Mouse (Mus musculus) hindbrain, embryonic 11.5 days (tissue): Measurements from ENCODE around the gene Gnb4. TPM values are rescaled to one million over a fixed set of nuclear protein-coding genes. Genes with fewer than 3 reads are reported as not detected.

Experiments
- ATAC-seq: fragments of 200-750 bp; cut with Nextera tagmentation; 2 replicates; pipeline ENCODE4 v1.8.0; 2017; ENCODE audit warnings: mild to moderate bottlenecking, moderate TSS enrichment, moderate library complexity; ENCODE audit not compliant: low FRiP score
- DNase-seq: peaks from one replicate; pipeline ENCODE4 v3.0.0-alpha.2; 2015; ENCODE audit warnings: low spot score
- H3K27ac ChIP-seq: fragments of 300-500 bp; sonication (generic); 2 replicates; pipeline ENCODE4 v1.5.1; 2014; ENCODE audit warnings: mild to moderate bottlenecking, low read depth, low read length
- H3K27me3 ChIP-seq: fragments of 300-500 bp; sonication (generic); 2 replicates; pipeline ENCODE4 v1.6.1; 2014; ENCODE audit warnings: mild to moderate bottlenecking, low read length, moderate library complexity, mixed read lengths; ENCODE audit not compliant: control insufficient read depth, insufficient read depth
- H3K36me3 ChIP-seq: fragments of 300-500 bp; sonication (generic); 2 replicates; pipeline ENCODE4 v1.6.1; 2014; ENCODE audit warnings: mild to moderate bottlenecking, low read length, moderate library complexity, mixed read lengths; ENCODE audit not compliant: control insufficient read depth, insufficient read depth
- H3K4me1 ChIP-seq: fragments of 300-500 bp; sonication (generic); replicated peaks from 2 replicates; pipeline ENCODE4 v1.6.1; 2014; ENCODE audit warnings: low read length, mixed read lengths; ENCODE audit not compliant: control insufficient read depth, insufficient read depth
- H3K4me2 ChIP-seq: fragments of 300-500 bp; sonication (generic); replicated peaks from 2 replicates; pipeline ENCODE4 v1.6.1; 2014; ENCODE audit warnings: mild to moderate bottlenecking, low read depth, low read length
- H3K4me3 ChIP-seq: fragments of 300-500 bp; sonication (generic); 2 replicates; pipeline ENCODE4 v1.5.1; 2014; ENCODE audit warnings: low read depth, low read length
- H3K9ac ChIP-seq: fragments of 300-500 bp; sonication (generic); 2 replicates; pipeline ENCODE4 v1.6.1; 2014; ENCODE audit warnings: low read depth, low read length
- H3K9me3 ChIP-seq: fragments of 300-500 bp; sonication (generic); 2 replicates; pipeline ENCODE4 v1.6.1; 2016; ENCODE audit warnings: low read length; ENCODE audit not compliant: control insufficient read depth
- WGBS: fragments of 180-500 bp; shearing (Covaris S2); extraction: QIAGEN DNeasy Blood & Tissue Kit; methylation state at CpG from one replicate; pipeline ENCODE4 v1.1.7; 2014; 5-methylcytosine and 5-hydroxymethylcytosine counted together
- polyA plus RNA-seq: library from polyadenylated mRNA; unstranded; fragments of >200 nt; fragmentation: Nextera tagmentation; extraction: Ambion mirVana; gene quantifications from 2 replicates; pipeline ENCODE4 v1.2.1, GENCODE M21; 2014

Gene Gnb4
- polyA plus RNA-seq, 1 experiment from 2014 or later = 56.2 TPM

DNA sequence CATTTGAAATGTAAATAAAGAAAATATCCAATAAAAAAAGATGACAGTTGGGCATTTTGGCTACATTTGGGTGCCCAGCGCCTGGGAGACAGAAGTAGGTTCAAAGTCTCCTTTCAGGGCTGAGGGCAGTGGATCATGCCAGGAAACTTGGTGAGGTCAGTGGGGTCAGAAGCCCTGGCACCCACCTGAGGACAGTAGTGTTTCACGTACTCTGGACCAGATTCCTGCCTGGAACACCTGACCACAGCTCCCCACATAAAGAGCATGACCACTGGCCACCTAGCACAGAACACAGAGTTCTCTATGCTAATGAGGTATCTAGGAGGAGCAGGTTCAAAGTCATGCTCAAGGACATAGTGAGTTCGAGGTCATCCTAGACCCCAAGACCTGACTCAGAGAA lies 41.2 kb downstream of the Gnb4 start:
- Histone ChIP-seq H3K27me3 (no peaks in the 10 kb centered on the region), H3K4me3 (no peak overlapping the region), H3K9ac (no peak overlapping the region), H3K9me3 (no peaks in the 10 kb centered on the region), H3K4me2 (no peak overlapping the region), H3K27ac (no peak overlapping the region), H3K4me1 (no peaks in the 10 kb centered on the region), H3K36me3 (no peaks in the 10 kb centered on the region)
- ATAC-seq (no peak), DNase-seq (no peak)
- WGBS = 95% methylated on average over 3 of the region's 3 CpGs

DNA sequence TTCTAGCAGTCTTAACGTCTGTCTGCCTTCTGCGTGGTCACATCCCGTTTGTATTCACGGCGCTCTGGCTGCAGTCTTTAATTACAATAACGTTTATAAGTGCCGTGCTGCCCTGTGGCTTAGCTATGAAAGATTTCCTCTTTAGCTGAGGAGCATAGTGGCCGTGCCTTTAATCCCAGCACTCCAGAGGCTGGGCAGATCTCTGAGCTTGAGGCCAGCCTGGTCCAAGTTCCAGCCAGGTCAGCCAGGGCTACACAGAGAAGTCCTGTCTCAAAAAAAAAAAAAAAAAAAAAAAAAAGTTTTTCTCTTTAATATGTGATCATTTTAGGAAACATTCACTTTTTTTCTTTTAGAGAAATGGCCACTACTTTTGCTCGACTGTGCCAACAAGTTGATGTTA lies 42.5 kb downstream of the Gnb4 start:
- ATAC-seq (no peak), DNase-seq (no peak)
- H3K4me2 ChIP-seq = no peak overlapping the region
- no peak overlapping the region for H3K9ac ChIP-seq
- H3K4me3 ChIP-seq = no peak overlapping the region
- H3K9me3 ChIP-seq = no peaks in the 10 kb centered on the region
- H3K4me1 ChIP-seq = no peaks in the 10 kb centered on the region
- no peak overlapping the region for H3K27ac ChIP-seq
- peaks cover 6% of the 10 kb centered on the region; the same call in 1 of the 2 replicates for H3K36me3 ChIP-seq
- H3K27me3 ChIP-seq = no peaks in the 10 kb centered on the region
- 77% methylated on average over 9 of the region's 9 CpGs for WGBS

DNA sequence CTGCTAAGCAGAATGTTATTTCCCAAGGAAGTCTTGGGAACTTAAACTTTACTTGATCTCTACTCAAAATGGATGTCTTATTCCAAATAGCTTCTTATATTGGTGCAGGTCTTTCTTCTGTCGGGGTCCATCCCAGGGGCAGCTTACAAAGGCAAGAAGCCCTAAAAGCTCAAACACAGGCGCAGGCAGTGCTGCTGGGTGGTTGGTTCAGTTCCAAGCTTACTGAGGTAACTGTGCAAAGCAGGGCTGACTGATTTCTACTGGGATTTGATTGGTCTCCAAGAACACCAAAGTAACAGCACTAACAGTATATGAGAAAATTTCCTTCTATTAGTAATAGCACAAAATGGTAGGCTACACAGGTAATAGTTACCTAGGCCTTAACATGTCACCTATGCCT lies 43.3 kb downstream of the Gnb4 start:
- 94% methylated on average over 2 of the region's 2 CpGs for WGBS
- H3K9ac ChIP-seq = no peak overlapping the region
- DNase-seq (no peak), ATAC-seq (no peak)
- H3K27me3 ChIP-seq = no peaks in the 10 kb centered on the region
- no peaks in the 10 kb centered on the region for H3K4me1 ChIP-seq
- H3K9me3 ChIP-seq = no peaks in the 10 kb centered on the region
- H3K4me3 ChIP-seq = no peak overlapping the region
- H3K36me3 ChIP-seq = peaks cover 10% of the 10 kb centered on the region
- no peak overlapping the region for H3K27ac ChIP-seq
- no peak overlapping the region for H3K4me2 ChIP-seq

DNA sequence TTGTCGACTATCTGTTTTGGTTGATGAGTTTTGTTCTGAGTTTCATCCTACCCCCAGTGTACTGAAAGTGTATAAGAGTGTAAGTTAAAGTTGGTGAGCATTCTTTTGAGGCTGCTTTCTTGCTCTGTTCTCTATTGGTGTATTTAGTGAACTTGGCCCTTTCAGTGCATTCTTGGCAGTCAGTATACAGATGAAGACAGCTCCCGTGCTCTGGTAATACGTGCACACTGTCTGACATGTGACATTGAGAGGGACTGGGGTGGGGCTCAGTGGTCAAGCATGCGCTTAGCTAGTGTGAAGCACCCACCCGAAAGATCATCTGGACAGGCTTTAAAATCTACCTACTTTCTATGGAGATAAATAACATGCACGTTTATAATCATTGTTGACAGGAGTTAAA lies 53.0 kb downstream of the Gnb4 start:
- Histone ChIP-seq H3K9me3 (no peaks in the 10 kb centered on the region), H3K9ac (no peak overlapping the region), H3K27me3 (no peaks in the 10 kb centered on the region), H3K4me2 (no peak overlapping the region), H3K36me3 (peaks cover 4% of the 10 kb centered on the region; the same call in 1 of the 2 replicates), H3K4me3 (no peak overlapping the region), H3K27ac (no peak overlapping the region), H3K4me1 (no peaks in the 10 kb centered on the region)
- ATAC-seq = no peak
- no peak for DNase-seq
- 94% methylated on average over 6 of the region's 6 CpGs for WGBS

DNA sequence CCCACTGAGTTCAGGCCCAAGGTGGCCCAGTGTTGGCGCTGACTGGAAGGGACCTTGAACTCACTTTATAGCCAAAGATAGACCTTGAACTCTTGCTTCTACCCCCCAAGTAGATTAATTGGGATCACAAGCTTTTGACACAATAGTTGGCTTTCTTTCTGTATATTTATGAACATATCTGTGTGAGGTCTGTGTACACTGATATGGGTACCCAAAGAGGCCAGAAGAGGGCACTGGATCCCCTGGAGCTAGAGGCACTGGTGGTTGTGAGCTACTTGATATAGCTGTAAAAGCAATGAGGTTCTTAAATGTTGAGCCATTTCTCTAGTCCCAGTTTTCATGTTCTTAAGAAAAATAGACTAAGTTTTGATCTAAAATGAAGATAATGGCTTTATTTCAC lies 63.3 kb downstream of the Gnb4 start:
- Histone ChIP-seq H3K4me1 (no peaks in the 10 kb centered on the region), H3K36me3 (no peaks in the 10 kb centered on the region), H3K4me3 (no peak overlapping the region), H3K27ac (no peak overlapping the region), H3K4me2 (no peak overlapping the region), H3K9me3 (no peaks in the 10 kb centered on the region), H3K9ac (no peak overlapping the region), H3K27me3 (no peaks in the 10 kb centered on the region)
- DNase-seq (peak; percentile 8), ATAC-seq (no peak)
- WGBS = 95% methylated on average over 1 of the region's 1 CpGs

DNA sequence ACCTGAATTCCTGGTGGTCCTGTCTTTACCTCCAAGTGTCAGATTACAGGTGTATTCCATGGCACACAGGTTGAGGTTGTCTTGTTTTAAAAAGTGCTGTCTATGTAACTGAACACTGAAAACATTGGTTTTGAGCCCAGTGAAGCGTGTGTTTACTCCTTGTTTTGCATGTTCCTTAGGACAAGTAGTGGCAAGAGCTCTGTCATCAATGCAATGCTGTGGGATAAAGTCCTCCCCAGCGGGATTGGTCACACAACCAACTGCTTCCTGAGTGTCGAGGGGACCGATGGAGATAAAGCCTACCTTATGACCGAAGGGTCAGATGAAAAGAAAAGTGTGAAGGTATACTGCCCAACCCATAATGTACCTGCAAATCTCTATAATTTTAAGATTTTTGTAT lies 78.3 kb downstream of the Gnb4 start:
- no peak overlapping the region for H3K4me3 ChIP-seq
- H3K4me2 ChIP-seq = no peak overlapping the region
- H3K27me3 ChIP-seq = no peaks in the 10 kb centered on the region
- whole genome bisulfite sequencing = 90% methylated on average over 5 of the region's 5 CpGs
- no peaks in the 10 kb centered on the region for H3K9me3 ChIP-seq
- no peak overlapping the region for H3K9ac ChIP-seq
- H3K36me3 ChIP-seq = no peaks in the 10 kb centered on the region
- no peak for ATAC-seq
- DNase-seq = no peak
- H3K4me1 ChIP-seq = no peaks in the 10 kb centered on the region
- no peak overlapping the region for H3K27ac ChIP-seq

DNA sequence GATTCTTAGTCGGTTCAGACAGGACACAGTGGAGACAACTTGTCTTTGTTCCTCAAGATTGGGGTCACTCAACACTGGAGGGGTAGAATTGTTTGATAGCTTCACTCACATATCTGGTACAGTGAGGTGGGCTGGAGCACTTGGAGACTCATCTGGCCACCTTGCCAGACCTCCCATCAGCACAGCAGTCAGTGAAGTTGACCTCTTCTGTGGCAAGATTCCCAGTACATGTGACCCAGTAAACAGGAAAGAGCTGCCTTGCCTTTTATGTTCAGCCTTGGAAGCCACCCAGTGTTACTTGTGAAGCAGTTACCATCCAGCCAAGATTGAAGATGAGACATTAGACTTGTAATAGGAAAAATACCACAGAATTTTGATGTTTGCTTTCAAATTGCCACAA lies 78.8 kb downstream of the Gnb4 start:
- Histone ChIP-seq H3K27ac (no peak overlapping the region), H3K4me2 (no peak overlapping the region), H3K36me3 (no peaks in the 10 kb centered on the region), H3K9me3 (no peaks in the 10 kb centered on the region), H3K9ac (no peak overlapping the region), H3K27me3 (no peaks in the 10 kb centered on the region), H3K4me3 (no peak overlapping the region), H3K4me1 (no peaks in the 10 kb centered on the region)
- ATAC-seq (no peak), DNase-seq (no peak)
- WGBS = 61% methylated on average over 1 of the region's 1 CpGs

DNA sequence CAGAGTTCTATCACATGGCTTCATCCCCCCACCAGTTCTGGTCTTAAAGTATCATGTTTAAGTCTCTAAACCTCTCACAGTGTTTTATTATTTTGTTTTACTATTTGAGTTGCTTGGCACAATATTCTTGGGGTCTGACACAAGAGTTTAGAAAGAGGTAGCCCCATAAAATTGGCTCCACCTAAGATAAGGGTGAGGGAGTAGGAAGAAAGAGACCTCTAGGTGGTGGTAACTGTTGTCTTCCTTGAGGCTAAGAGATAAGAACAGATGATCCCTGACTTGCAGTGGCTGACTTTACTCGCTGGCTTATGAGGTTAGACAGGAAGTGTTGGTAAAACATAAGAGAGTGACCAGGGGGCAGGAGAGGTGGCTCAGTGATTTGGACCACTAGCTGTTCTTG lies 80.7 kb downstream of the Gnb4 start:
- H3K27me3 ChIP-seq = no peaks in the 10 kb centered on the region
- H3K9ac ChIP-seq = no peak overlapping the region
- H3K4me1 ChIP-seq = no peaks in the 10 kb centered on the region
- no peak overlapping the region for H3K27ac ChIP-seq
- H3K9me3 ChIP-seq = no peaks in the 10 kb centered on the region
- no peaks in the 10 kb centered on the region for H3K36me3 ChIP-seq
- ATAC-seq (no peak), DNase-seq (no peak)
- H3K4me3 ChIP-seq = no peak overlapping the region
- no peak overlapping the region for H3K4me2 ChIP-seq
- WGBS = 71% methylated on average over 1 of the region's 1 CpGs
